Mouse (Mus musculus) ES-E14 (cell line): ENCODE data around the gene Pim2. TPM values are rescaled to one million over a fixed set of nuclear protein-coding genes. Genes with fewer than 3 reads are reported as not detected.

Source experiments
- DNase-seq: peaks from one replicate; pipeline ENCODE4 v3.0.0-alpha.2; 2013; ENCODE audit warnings: low read depth, low spot score
- H3K27ac ChIP-seq: 2 replicates; pipeline ENCODE4 v1.5.1; 2012; ENCODE audit warnings: low read depth, mild to moderate bottlenecking, low read length, moderate library complexity, mixed read lengths; ENCODE audit not compliant: poor library complexity, insufficient read depth, severe bottlenecking
- H3K36me3 ChIP-seq: 2 replicates; pipeline ENCODE4 v1.6.1; 2012; ENCODE audit warnings: mild to moderate bottlenecking, low read length, moderate library complexity, mixed read lengths; ENCODE audit not compliant: control insufficient read depth, poor library complexity, insufficient read depth, severe bottlenecking
- H3K4me1 ChIP-seq, 2 experiments: fragments of 150-350 bp in 1 of 2; sonication (generic) in 1 of 2; 2 replicates each; pipeline ENCODE4 v1.6.1; 2012; ENCODE audit warnings: low read length in 2 of 2, mild to moderate bottlenecking in 1 of 2, mixed read lengths in 1 of 2; ENCODE audit not compliant: control insufficient read depth in 2 of 2, insufficient read depth in 2 of 2, poor library complexity in 1 of 2
- H3K4me3 ChIP-seq, 2 experiments: fragments of 150-350 bp in 1 of 2; sonication (generic) in 1 of 2; 2 replicates each; pipeline ENCODE4 v1.5.1; 2012; ENCODE audit warnings: low read length in 2 of 2, low read depth in 1 of 2, mild to moderate bottlenecking in 1 of 2, mixed read lengths in 1 of 2; ENCODE audit not compliant: insufficient read depth in 1 of 2, poor library complexity in 1 of 2, severe bottlenecking in 1 of 2
- H3K9ac ChIP-seq: 2 replicates; pipeline ENCODE4 v1.6.1; 2012; ENCODE audit warnings: low read depth, mild to moderate bottlenecking, low read length, mixed read lengths; ENCODE audit not compliant: poor library complexity, insufficient read depth, severe bottlenecking
- H3K9me3 ChIP-seq: fragments of 150-350 bp; sonication (generic); 2 replicates; pipeline ENCODE4 v1.6.1; 2012; ENCODE audit warnings: low read depth, mild to moderate bottlenecking, low read length; ENCODE audit not compliant: control insufficient read depth, insufficient read depth
- CHD2 ChIP-seq: IDR thresholded peaks from 2 replicates; pipeline ENCODE4 v1.6.1; 2014; ENCODE audit warnings: mild to moderate bottlenecking, low read depth, low read length, inconsistent platforms
- HCFC1 ChIP-seq: IDR thresholded peaks from 2 replicates; pipeline ENCODE4 v1.6.1; 2012; ENCODE audit warnings: low read length, inconsistent platforms, borderline replicate concordance; ENCODE audit not compliant: insufficient read depth
- MAFK ChIP-seq: IDR thresholded peaks from 2 replicates; pipeline ENCODE4 v1.6.1; 2014; ENCODE audit warnings: mild to moderate bottlenecking, low read depth, low read length, inconsistent platforms; ENCODE audit not compliant: insufficient read depth
- ZC3H11A ChIP-seq: IDR thresholded peaks from 2 replicates; pipeline ENCODE4 v1.6.1; 2012; ENCODE audit warnings: low read depth, mild to moderate bottlenecking, inconsistent platforms, low read length, borderline replicate concordance
- ZNF384 ChIP-seq: IDR thresholded peaks from 2 replicates; pipeline ENCODE4 v1.6.1; 2012; ENCODE audit warnings: low read depth, low read length, inconsistent platforms
- in situ Hi-C, 2 experiments: fragments of 600-800 bp; cut with MboI; formaldehyde crosslinking; loops; one replicate each; pipeline ENCODE4 v1.15.1; 2025; ENCODE audit warnings: low sequenced_read_pairs in 2 of 2, inconsistent platforms in 1 of 2; ENCODE audit not compliant: unreplicated experiment in 2 of 2
- total RNA-seq: library from RNA; depleted of rRNA; stranded (reverse); fragments of 300-350 nt; gene quantifications from 2 replicates; pipeline ENCODE4 v1.2.3, GENCODE M21; 2012

Gene Pim2
- total RNA-seq, 1 experiment = 20.8 TPM

GRCm38 (mm10) chrX:7919601-7920383 lies 41.7 kb downstream of the Pim2 start, which contains the start of gene Pcsk1n:
Gene Pcsk1n, plus strand, starts transcription at chrX:7919822.
- H3K9ac ChIP-seq = peak within 1 kb of the TSS; percentile 52
- DNase-seq = no peak
- no peaks in the 10 kb centered on the region for H3K9me3 ChIP-seq
- H3K4me1 ChIP-seq = peaks cover 7 to 8% of the 10 kb centered on the region in 2 experiments; a peak in 3 of 4 replicates
- H3K4me3 ChIP-seq = peak within 1 kb of the TSS in 1 of 2 experiments; percentile 65; a peak in 2 of 4 replicates
- TF ChIP-seq CHD2 = no peak
- TF ChIP-seq ZC3H11A = no peak
- TF ChIP-seq ZNF384 = no peak
- no peak for TF ChIP-seq HCFC1
- TF ChIP-seq MAFK = no peak
- in situ Hi-C loops = loop anchor here (5.0 to 10.0 kb wide), 2 partner anchors 93 to 95 kb away; partner anchors contain the start of gene Glod5 (in 1 of the 2)
- peaks cover 8% of the 10 kb centered on the region for H3K36me3 ChIP-seq
- no peak within 1 kb of the TSS; the same call in 1 of the 2 replicates for H3K27ac ChIP-seq

GRCm38 (mm10) chrX:7922032-7922431 lies 44.0 kb downstream of the Pim2 start:
- TF ChIP-seq ZNF384 = no peak
- no peak for TF ChIP-seq MAFK
- no peak for TF ChIP-seq CHD2
- TF ChIP-seq HCFC1 = no peak
- no peak for TF ChIP-seq ZC3H11A
- H3K27ac ChIP-seq = no peak overlapping the region
- peaks cover 7 to 12% of the 10 kb centered on the region in 2 experiments; a peak in 3 of 4 replicates for H3K4me1 ChIP-seq
- H3K9me3 ChIP-seq = no peaks in the 10 kb centered on the region
- in situ Hi-C loops = loop anchor here (5.0 to 10.0 kb wide), 2 partner anchors 90 to 93 kb away; partner anchors contain the start of gene Glod5 (in 1 of the 2)
- H3K4me3 ChIP-seq = peak overlapping the region; percentile 64 to 70
- H3K36me3 ChIP-seq = peaks cover 10% of the 10 kb centered on the region
- no peak for DNase-seq
- H3K9ac ChIP-seq = peak overlapping the region; percentile 79; the same call in 1 of the 2 replicates

GRCm38 (mm10) chrX:7926266-7926665 lies 48.2 kb downstream of the Pim2 start:
- H3K9me3 ChIP-seq = no peaks in the 10 kb centered on the region
- H3K4me1 ChIP-seq = peaks cover 0 to 13% of the 10 kb centered on the region in 2 experiments; a peak in 3 of 4 replicates
- no peak for TF ChIP-seq MAFK
- peak overlapping the region; percentile 42; the same call in 1 of the 2 replicates for H3K9ac ChIP-seq
- in situ Hi-C loops = loop anchor here in 1 of 2 experiments (10.0 kb wide), 1 partner anchor 89 kb away; the partner anchor contains the start of gene Glod5
- H3K36me3 ChIP-seq = peaks cover 23% of the 10 kb centered on the region
- H3K27ac ChIP-seq = peak overlapping the region; percentile 53; the same call in 1 of the 2 replicates
- no peak for DNase-seq
- peak overlapping the region; percentile 67 to 84; a peak in 3 of 4 replicates for H3K4me3 ChIP-seq

GRCm38 (mm10) chrX:7927116-7927515 lies 49.1 kb downstream of the Pim2 start:
- Histone ChIP-seq H3K4me3 (peak overlapping the region; percentile 67 to 84), H3K36me3 (peaks cover 30% of the 10 kb centered on the region), H3K9ac (peak overlapping the region; percentile 79; the same call in 1 of the 2 replicates), H3K27ac (peak overlapping the region; percentile 90), H3K4me1 (peaks cover 0 to 15% of the 10 kb centered on the region in 2 experiments; a peak in 2 of 4 replicates), H3K9me3 (no peaks in the 10 kb centered on the region)
- DNase-seq = no peak
- in situ Hi-C loops = loop anchor here in 1 of 2 experiments (10.0 kb wide), 1 partner anchor 88 kb away; the partner anchor contains the start of gene Glod5
- TF ChIP-seq ZNF384 = no peak
- TF ChIP-seq CHD2 = no peak
- TF ChIP-seq ZC3H11A = no peak
- TF ChIP-seq MAFK = no peak
- no peak for TF ChIP-seq HCFC1
